Mouse (Mus musculus) forebrain, embryonic 16.5 days (tissue): ENCODE measurements around the gene Ngdn. TPM values are rescaled to one million over a fixed set of nuclear protein-coding genes. Genes with fewer than 3 reads are reported as not detected.
A peak's percentile ranks its signal among the peaks of the same experiment; 100 is the strongest.

Experiments used
- ATAC-seq: fragments of 200-750 bp; cut with Nextera tagmentation; 2 replicates; pipeline ENCODE4 v1.8.0; 2017; ENCODE audit warnings: mild to moderate bottlenecking, moderate library complexity
- H3K27ac ChIP-seq: fragments of 300-500 bp; sonication (generic); 2 replicates; pipeline ENCODE4 v1.5.1; 2014; ENCODE audit warnings: low read length, control low read depth
- H3K27me3 ChIP-seq: fragments of 300-500 bp; sonication (generic); replicated peaks from 2 replicates; pipeline ENCODE4 v1.6.1; 2014; ENCODE audit warnings: low read length; ENCODE audit not compliant: control insufficient read depth, insufficient read depth
- H3K36me3 ChIP-seq: fragments of 300-500 bp; sonication (generic); 2 replicates; pipeline ENCODE4 v1.6.1; 2014; ENCODE audit not compliant: control insufficient read depth, insufficient read depth
- H3K4me1 ChIP-seq: fragments of 300-500 bp; sonication (generic); replicated peaks from 2 replicates; pipeline ENCODE4 v1.6.1; 2014; ENCODE audit warnings: low read length; ENCODE audit not compliant: control insufficient read depth, insufficient read depth
- H3K4me2 ChIP-seq: fragments of 300-500 bp; sonication (generic); 2 replicates; pipeline ENCODE4 v1.6.1; 2014; ENCODE audit warnings: mild to moderate bottlenecking, low read length, control low read depth
- H3K4me3 ChIP-seq: fragments of 300-500 bp; sonication (generic); replicated peaks from 2 replicates; pipeline ENCODE4 v1.5.1; 2014; ENCODE audit warnings: mild to moderate bottlenecking, low read length, control low read depth
- H3K9ac ChIP-seq: fragments of 300-500 bp; sonication (generic); replicated peaks from 2 replicates; pipeline ENCODE4 v1.6.1; 2014; ENCODE audit warnings: low read depth, low read length, control low read depth
- H3K9me3 ChIP-seq: fragments of 300-500 bp; sonication (generic); 2 replicates; pipeline ENCODE4 v1.6.1; 2016; ENCODE audit warnings: low read length; ENCODE audit not compliant: control insufficient read depth
- WGBS: fragments of 180-500 bp; shearing (Covaris S2); extraction: QIAGEN DNeasy Blood & Tissue Kit; methylation state at CpG from one replicate; pipeline ENCODE4 v1.1.7; 2014; 5-methylcytosine and 5-hydroxymethylcytosine counted together
- polyA plus RNA-seq: library from polyadenylated mRNA; unstranded; fragments of >200 nt; fragmentation: Nextera tagmentation; extraction: Ambion mirVana; gene quantifications from 2 replicates; pipeline ENCODE4 v1.2.1, GENCODE M21; 2015

Ngdn gene
- polyA plus RNA-seq, 1 experiment from 2014 or later: 61.2 TPM

DNA sequence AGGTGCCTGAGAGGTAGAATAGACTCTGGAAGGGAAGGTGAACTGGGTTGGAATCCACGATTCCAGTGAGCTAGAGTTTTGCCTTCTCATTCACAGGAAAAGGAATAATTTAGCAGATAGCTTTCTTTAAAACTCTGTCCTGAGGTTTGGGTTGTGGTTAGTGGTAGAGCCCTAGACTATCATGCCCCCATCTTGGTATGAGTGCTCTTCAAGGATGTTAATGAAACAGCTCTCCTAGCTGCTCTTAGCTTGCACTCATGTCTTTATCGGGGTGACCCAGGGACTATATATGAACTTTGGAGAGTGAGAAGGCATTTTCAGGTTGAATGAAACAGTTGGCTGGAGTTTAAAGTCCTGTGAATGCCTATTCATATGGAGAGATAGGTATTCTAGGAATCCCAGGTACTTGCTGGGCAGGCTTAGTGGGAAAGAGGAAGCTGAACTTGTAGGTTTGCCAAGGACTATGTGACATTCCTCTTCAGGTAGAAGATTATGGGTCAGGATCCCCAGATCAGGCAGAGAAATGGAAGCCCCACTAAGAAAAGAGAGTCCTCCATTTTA lies 32.8 kb downstream of the Ngdn start:
- H3K36me3 ChIP-seq: no peaks in the 10 kb centered on the region
- H3K4me2 ChIP-seq: no peak overlapping the region
- no peak overlapping the region for H3K9ac ChIP-seq
- 88% methylated on average over 2 of the region's 2 CpGs for WGBS
- H3K9me3 ChIP-seq: no peaks in the 10 kb centered on the region
- H3K27me3 ChIP-seq: no peaks in the 10 kb centered on the region
- no peak for ATAC-seq
- no peak overlapping the region for H3K27ac ChIP-seq
- H3K4me3 ChIP-seq: no peak overlapping the region
- peaks cover 14% of the 10 kb centered on the region for H3K4me1 ChIP-seq

DNA sequence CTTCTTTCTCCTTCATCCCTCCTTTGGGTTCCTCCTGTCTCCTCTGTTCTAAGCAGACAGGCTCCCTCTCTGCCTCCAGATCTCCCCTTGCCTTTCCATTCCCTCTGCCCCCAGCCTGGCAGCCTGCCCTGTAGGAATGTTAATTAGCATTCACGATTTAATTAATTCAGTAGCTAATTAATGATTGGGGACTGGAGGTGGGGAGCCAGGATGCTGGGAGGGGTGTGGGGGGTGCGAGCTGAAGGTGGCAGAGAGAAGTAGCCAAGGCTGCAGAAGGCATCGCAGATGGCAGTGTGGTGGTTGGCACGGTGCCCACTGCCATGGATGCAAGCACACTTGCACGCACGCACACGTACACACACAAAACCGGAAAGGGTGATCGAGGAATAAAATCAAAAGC lies 37.2 kb downstream of the Ngdn start:
- H3K27ac ChIP-seq: peak overlapping the region; percentile 99
- peak; percentile 59 for ATAC-seq
- H3K36me3 ChIP-seq: no peaks in the 10 kb centered on the region
- no peaks in the 10 kb centered on the region for H3K27me3 ChIP-seq
- H3K4me3 ChIP-seq: peak overlapping the region; percentile 48
- no peaks in the 10 kb centered on the region for H3K9me3 ChIP-seq
- peaks cover 51% of the 10 kb centered on the region for H3K4me1 ChIP-seq
- 14% methylated on average over 9 of the region's 9 CpGs for WGBS
- H3K4me2 ChIP-seq: peak overlapping the region; percentile 68
- no peak overlapping the region; the same call in 1 of the 2 replicates for H3K9ac ChIP-seq

DNA sequence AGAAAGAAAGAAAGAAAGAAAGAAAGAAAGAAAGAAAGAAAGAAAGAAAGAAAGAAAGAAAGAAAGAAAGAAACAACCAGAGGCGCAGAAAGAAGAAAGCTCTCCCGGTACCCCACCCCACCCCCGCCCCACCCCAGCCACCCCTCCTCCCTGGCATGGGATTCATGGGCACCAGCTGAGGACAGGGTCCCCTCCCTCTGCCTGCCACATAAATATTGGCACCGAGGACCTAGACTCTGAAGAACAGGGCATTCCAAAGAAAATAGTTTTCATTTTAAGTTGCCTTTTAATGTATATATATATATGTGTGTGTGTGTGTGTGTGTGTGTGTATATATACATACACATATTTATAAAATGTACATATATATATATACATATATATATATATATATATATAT lies 37.8 kb downstream of the Ngdn start:
- Histone ChIP-seq H3K27ac (peak overlapping the region; percentile 99), H3K9me3 (no peaks in the 10 kb centered on the region), H3K4me1 (peaks cover 56% of the 10 kb centered on the region), H3K36me3 (0 out of 2 replicates have a peak, but pooled peaks cover 2% of the 10 kb centered on the region), H3K27me3 (no peaks in the 10 kb centered on the region), H3K4me2 (peak overlapping the region; percentile 68), H3K9ac (0 out of 2 replicates have a peak overlapping the region, but pooled peaks have one; percentile 62), H3K4me3 (peak overlapping the region; percentile 48)
- WGBS: 22% methylated on average over 4 of the region's 4 CpGs
- ATAC-seq: peak; percentile 30

DNA sequence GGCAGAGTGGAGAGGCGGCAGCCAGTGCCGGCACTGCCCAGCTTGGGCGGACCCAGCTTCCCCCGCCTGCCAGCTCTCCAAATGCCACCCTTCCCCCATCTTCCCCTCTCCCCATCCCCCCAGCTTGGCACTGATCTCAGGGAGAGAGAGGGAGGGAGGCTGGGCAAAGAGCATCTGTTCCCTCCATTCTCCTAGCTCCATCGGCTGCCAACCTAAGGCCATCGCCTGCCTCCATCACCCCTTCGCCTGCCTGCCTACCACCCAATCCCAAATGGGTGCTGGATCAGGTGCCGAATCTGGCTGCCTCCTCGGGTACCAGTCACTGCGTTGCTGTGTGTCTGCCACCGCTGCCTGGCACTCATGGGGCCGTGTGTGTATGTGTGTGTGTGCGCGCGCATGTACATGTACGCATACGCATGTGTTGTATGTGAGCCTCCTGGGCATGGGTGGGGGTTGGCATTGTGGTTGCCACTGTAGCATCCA lies 38.5 kb downstream of the Ngdn start:
- H3K9ac ChIP-seq: peak overlapping the region; percentile 62
- WGBS: 19% methylated on average over 16 of the region's 17 CpGs
- H3K4me1 ChIP-seq: peaks cover 63% of the 10 kb centered on the region
- 0 out of 2 replicates have a peak, but pooled peaks cover 2% of the 10 kb centered on the region for H3K36me3 ChIP-seq
- H3K27ac ChIP-seq: peak overlapping the region; percentile 99
- H3K27me3 ChIP-seq: no peaks in the 10 kb centered on the region
- H3K4me2 ChIP-seq: peak overlapping the region; percentile 68
- H3K4me3 ChIP-seq: peak overlapping the region; percentile 48
- H3K9me3 ChIP-seq: no peaks in the 10 kb centered on the region
- peak; percentile 77 for ATAC-seq

DNA sequence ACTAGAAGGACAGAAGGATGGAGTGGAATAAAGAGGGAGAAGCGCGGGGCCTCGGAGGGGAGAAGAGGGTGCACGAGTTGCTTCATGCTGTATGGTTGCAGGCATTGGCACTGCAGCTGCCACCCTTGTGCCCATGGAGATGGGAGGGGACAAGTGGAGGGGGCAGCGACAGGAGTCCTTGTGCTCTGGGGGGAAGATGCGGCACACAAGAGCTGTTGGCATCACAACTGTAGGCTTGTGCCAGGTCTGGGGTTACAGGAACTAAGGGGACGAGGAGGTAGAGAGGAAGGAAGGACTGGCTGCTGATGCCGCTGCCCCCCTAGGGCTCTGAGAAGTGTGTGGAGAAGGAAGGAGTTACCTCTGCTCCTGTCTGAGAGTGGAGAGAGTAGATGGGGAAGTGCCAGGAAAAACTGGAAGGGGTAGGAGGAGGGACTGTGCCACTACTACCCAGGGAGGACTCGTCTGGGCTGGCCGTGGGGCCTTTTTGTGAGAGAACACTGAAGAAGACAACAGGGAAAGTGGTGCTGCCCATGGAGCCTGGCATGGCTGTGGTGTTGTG lies 39.0 kb downstream of the Ngdn start:
- H3K4me3 ChIP-seq: peak overlapping the region; percentile 48
- ATAC-seq: peak; percentile 51
- H3K4me1 ChIP-seq: peaks cover 68% of the 10 kb centered on the region
- WGBS: 24% methylated on average over 10 of the region's 10 CpGs
- no peaks in the 10 kb centered on the region for H3K9me3 ChIP-seq
- peak overlapping the region; percentile 68 for H3K4me2 ChIP-seq
- H3K36me3 ChIP-seq: peaks cover 2% of the 10 kb centered on the region; the same call in 1 of the 2 replicates
- H3K9ac ChIP-seq: peak overlapping the region; percentile 62
- no peaks in the 10 kb centered on the region for H3K27me3 ChIP-seq
- peak overlapping the region; percentile 99 for H3K27ac ChIP-seq

DNA sequence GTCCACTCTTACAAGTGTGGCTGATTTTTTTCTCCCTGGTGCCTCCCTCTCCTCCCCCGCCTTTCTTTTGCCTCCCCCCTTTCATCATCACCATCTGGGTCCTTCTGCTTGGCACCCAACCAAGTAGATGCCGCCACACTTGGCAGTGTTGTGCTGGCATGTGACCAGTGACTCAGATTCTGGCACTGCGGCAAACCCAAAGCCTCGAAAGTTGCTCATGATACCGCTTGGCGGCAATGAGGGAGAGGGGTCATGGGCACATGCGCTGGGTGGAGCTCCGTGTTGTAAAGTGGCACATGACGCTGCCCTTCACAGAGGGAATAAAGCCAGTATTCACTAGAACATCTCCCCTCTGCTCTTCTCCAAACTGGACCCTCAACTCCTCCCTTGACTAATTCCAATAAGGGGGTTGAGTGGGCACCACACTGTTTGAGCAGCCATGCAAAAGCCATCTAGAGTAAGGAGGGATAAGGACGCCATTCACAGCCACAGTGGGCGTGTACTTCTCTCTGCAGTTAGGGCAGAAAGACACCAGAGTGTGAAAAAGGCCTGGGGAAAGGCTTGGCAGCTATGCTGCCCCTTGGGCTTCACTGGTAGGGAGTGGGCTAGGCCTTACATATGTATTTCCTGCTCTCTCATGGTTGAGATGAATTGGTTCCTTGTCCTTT lies 40.0 kb downstream of the Ngdn start:
- H3K27me3 ChIP-seq: no peaks in the 10 kb centered on the region
- H3K36me3 ChIP-seq: peaks cover 2% of the 10 kb centered on the region; the same call in 1 of the 2 replicates
- ATAC-seq: peak; percentile 18
- H3K4me1 ChIP-seq: peaks cover 74% of the 10 kb centered on the region
- WGBS: 21% methylated on average over 11 of the region's 11 CpGs
- peak overlapping the region; percentile 62 for H3K9ac ChIP-seq
- peak overlapping the region; percentile 48 for H3K4me3 ChIP-seq
- peak overlapping the region; percentile 99 for H3K27ac ChIP-seq
- no peaks in the 10 kb centered on the region for H3K9me3 ChIP-seq
- H3K4me2 ChIP-seq: peak overlapping the region; percentile 68

DNA sequence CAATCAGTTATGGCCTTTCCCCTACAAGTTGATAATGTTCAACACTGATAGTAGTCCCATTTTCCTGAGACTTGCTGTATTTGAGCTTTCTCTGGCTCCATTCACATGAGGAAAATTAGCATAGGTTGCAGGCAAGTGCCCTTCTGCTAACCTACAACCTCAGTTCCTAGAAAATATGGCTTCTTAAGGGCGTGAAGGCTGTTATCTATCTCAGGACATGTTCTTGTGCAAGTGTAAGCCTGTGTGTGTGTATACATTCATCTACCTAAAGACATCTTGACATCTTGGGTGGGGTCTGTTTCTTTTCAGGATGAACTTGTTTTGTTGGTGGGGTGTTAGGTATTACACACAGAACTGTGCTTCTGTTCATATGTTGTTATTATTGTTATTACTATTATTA lies 43.8 kb downstream of the Ngdn start:
- Histone ChIP-seq H3K4me3 (peak overlapping the region; percentile 48), H3K36me3 (peaks cover 6% of the 10 kb centered on the region; the same call in 1 of the 2 replicates), H3K9me3 (no peaks in the 10 kb centered on the region), H3K4me1 (peaks cover 91% of the 10 kb centered on the region), H3K27ac (peak overlapping the region; percentile 25; the same call in 1 of the 2 replicates), H3K9ac (no peak overlapping the region), H3K4me2 (peak overlapping the region; percentile 68), H3K27me3 (no peaks in the 10 kb centered on the region)
- WGBS: 98% methylated on average over 1 of the region's 1 CpGs
- no peak for ATAC-seq

DNA sequence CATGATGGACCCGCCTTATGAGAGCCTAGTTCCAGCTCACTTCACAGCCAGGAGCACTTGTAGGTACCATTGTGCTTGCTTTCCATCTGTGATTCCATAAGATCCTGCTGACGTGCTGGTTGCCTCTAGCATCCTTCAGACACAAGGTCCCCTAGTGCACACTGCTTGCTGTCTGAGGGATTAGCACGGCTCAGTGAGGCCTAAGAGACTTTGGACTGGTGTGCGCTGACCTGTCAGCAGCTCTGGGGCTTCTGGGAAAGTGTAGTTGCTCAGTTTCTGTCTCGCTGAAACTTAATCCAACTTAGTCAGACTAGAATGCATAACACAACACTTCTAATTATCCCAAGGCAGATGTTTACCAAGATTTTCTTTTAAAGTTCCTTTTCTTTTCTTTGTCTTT lies 44.7 kb downstream of the Ngdn start:
- Histone ChIP-seq H3K9ac (peak overlapping the region; percentile 40), H3K4me1 (peaks cover 87% of the 10 kb centered on the region), H3K27ac (peak overlapping the region; percentile 25), H3K36me3 (peaks cover 15% of the 10 kb centered on the region; the same call in 1 of the 2 replicates), H3K27me3 (no peaks in the 10 kb centered on the region), H3K4me2 (peak overlapping the region; percentile 68), H3K4me3 (peak overlapping the region; percentile 19), H3K9me3 (no peaks in the 10 kb centered on the region)
- WGBS: 22% methylated on average over 5 of the region's 5 CpGs
- ATAC-seq: no peak

DNA sequence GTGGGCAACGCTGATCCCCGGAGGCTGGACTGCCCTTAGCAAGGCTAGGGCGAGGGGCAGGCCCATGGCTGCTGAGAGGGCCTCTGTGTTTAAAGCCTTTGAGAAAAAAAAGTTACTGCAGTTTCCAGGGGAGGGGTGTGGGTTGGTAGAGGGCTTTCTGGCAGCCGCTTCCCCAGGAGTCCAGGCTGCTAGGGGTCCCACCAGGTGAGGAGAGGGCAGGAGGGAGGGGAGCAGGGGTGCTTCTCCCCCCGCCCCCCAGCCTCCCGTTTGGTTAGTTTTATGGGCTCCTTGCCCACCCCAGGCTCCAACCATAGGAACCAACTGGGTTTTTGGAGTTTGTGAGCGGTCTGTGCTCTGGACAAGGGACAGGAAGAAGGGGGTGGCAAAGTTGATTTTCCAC lies 46.6 kb downstream of the Ngdn start:
- Histone ChIP-seq H3K4me3 (no peak overlapping the region), H3K27me3 (no peaks in the 10 kb centered on the region), H3K36me3 (peaks cover 19% of the 10 kb centered on the region; the same call in 1 of the 2 replicates), H3K9me3 (no peaks in the 10 kb centered on the region), H3K4me2 (peak overlapping the region; percentile 48), H3K27ac (peak overlapping the region; percentile 58), H3K9ac (0 out of 2 replicates have a peak overlapping the region, but pooled peaks have one; percentile 28), H3K4me1 (peaks cover 75% of the 10 kb centered on the region)
- 43% methylated on average over 7 of the region's 7 CpGs for WGBS
- ATAC-seq: no peak
